Mouse (Mus musculus): ENCODE measurements around the gene Tekt1. TPM values are rescaled to one million over a fixed set of nuclear protein-coding genes. Genes with fewer than 3 reads are reported as not detected.

Tekt1 gene
- polyA plus RNA-seq, 1 experiment from 2014 or later, result 7.2 TPM

DNA sequence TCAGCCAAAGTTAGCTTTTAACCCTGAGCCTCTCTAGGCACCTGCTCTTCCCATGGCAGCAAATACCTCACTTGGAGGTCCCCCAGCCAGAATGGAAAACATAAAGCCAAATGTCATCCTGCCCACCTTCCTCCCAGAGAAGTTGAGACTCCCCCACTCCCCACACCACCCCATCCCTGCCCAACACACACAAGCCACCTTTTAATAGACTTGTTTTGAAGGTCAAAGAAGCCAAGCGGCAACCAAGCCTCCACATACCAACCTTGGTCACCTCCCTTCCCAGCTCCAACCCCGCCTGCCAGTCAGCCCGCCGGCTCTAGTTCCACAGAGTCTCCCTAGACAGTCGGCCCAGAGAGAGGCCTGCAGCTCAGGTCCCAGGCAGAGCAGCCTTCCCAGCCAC, 39.8 kb upstream of the Tekt1 start:
- WGBS, result 66% methylated on average over 5 of the region's 5 CpGs

GRCm38 (mm10) chr11:72401068-72401467, 38.8 kb upstream of the Tekt1 start:
- peak overlapping the region; percentile 30; the same call in 1 of the 2 replicates for H3K27ac ChIP-seq (replicated peaks)

More for the DNA sequence above, 39.8 kb upstream of the Tekt1 start:
- DNase-seq (ENCODE audit: low spot score), result no peak
- H3K27ac ChIP-seq (replicated peaks), result peak overlapping the region; percentile 52; the same call in 1 of the 2 replicates
- peaks cover 47% of the 10 kb centered on the region for H3K4me1 ChIP-seq
- no peaks in the 10 kb centered on the region for H3K9me3 ChIP-seq
- H3K4me3 ChIP-seq, result no peak overlapping the region
- peaks cover 6% of the 10 kb centered on the region; the same call in 1 of the 2 replicates for H3K27me3 ChIP-seq (replicated peaks; ENCODE audit: low read depth, poor library complexity, severe bottlenecking)
- peaks cover 19% of the 10 kb centered on the region for H3K36me3 ChIP-seq (replicated peaks)

DNA sequence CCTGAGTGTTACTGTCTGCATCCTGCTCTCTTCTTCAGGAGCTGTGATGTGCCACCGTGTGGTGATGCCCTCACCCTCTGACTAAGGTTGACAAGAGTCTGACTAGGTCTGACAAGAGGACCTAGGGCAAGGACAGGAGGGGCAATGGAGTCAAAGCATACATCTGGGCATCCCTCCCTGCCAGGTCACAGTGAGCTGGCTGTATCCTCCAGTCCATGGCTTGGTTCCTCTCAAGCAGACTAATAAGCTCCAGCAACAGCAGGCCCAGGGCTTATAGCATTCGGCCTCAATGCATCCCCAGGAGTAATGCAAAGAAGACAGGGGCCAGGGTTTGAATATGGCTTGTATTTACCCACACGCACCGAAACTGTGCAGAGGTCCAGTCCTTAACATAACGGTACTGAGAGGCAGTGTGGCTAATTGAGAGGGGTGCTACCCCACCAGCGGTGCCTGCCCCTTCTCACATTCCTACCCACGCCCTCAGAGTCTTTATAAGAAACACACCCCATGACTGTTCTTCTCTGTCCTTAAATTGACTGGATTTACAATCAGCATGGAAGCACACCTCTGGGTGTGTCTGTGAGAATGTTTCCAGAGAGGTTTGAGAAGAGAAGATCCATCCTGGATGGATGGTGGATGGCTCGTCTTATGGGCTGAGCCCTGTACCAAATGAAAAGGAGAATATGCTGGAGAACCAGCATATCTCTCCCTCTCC, 35.7 kb upstream of the Tekt1 start:
- Histone ChIP-seq H3K27me3 (replicated peaks; ENCODE audit: low read depth, poor library complexity, severe bottlenecking) (no peaks in the 10 kb centered on the region), H3K4me1 (peaks cover 49% of the 10 kb centered on the region), H3K36me3 (replicated peaks) (peaks cover 16% of the 10 kb centered on the region), H3K4me3 (no peak overlapping the region), H3K9me3 (no peaks in the 10 kb centered on the region), H3K27ac (replicated peaks) (no peak overlapping the region)
- DNase-seq (ENCODE audit: low spot score), result no peak
- WGBS, result 83% methylated on average over 8 of the region's 8 CpGs

More at GRCm38 (mm10) chr11:72401068-72401467, 38.8 kb upstream of the Tekt1 start:
- H3K9me3 ChIP-seq, result no peaks in the 10 kb centered on the region
- DNase-seq (ENCODE audit: low spot score), result no peak
- H3K36me3 ChIP-seq (replicated peaks), result peaks cover 19% of the 10 kb centered on the region
- H3K4me3 ChIP-seq, result no peak overlapping the region
- H3K4me1 ChIP-seq, result peaks cover 43% of the 10 kb centered on the region
- 81% methylated on average over 12 of the region's 12 CpGs for WGBS
- no peaks in the 10 kb centered on the region for H3K27me3 ChIP-seq (replicated peaks; ENCODE audit: low read depth, poor library complexity, severe bottlenecking)

GRCm38 (mm10) chr11:72397072-72397471, 34.8 kb upstream of the Tekt1 start:
- no peak for DNase-seq (ENCODE audit: low spot score)
- Histone ChIP-seq H3K4me3 (no peak overlapping the region), H3K4me1 (peaks cover 41% of the 10 kb centered on the region), H3K27ac (replicated peaks) (no peak overlapping the region), H3K9me3 (no peaks in the 10 kb centered on the region), H3K27me3 (replicated peaks; ENCODE audit: low read depth, poor library complexity, severe bottlenecking) (no peaks in the 10 kb centered on the region), H3K36me3 (replicated peaks) (peaks cover 16% of the 10 kb centered on the region)
- 89% methylated on average over 10 of the region's 10 CpGs for WGBS

DNA sequence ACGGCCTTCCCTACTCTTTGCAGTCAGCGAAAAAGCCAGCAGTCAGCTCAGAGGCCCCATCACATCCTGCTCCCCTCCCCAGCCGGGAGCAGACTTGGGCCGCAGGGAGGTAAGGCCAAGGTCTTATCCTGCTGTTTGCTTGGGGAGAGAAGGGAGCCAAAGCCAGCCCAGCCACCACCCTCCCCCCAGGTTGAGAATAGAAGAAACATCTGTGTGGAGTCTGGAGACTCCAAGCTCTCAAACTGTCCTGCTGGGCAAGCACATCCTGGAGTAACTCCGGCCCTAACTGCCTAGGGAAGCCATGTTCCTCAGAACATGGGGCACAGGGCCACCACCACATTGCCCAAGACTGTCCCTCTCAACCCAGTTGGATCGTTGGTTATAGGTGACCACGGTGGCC, 34.4 kb upstream of the Tekt1 start:
- H3K27me3 ChIP-seq (replicated peaks; ENCODE audit: low read depth, poor library complexity, severe bottlenecking), result no peaks in the 10 kb centered on the region
- H3K4me1 ChIP-seq, result peaks cover 36% of the 10 kb centered on the region
- no peak overlapping the region for H3K27ac ChIP-seq (replicated peaks)
- no peak for DNase-seq (ENCODE audit: low spot score)
- H3K36me3 ChIP-seq (replicated peaks), result peaks cover 16% of the 10 kb centered on the region
- no peaks in the 10 kb centered on the region for H3K9me3 ChIP-seq
- WGBS, result 82% methylated on average over 7 of the region's 7 CpGs
- no peak overlapping the region for H3K4me3 ChIP-seq

DNA sequence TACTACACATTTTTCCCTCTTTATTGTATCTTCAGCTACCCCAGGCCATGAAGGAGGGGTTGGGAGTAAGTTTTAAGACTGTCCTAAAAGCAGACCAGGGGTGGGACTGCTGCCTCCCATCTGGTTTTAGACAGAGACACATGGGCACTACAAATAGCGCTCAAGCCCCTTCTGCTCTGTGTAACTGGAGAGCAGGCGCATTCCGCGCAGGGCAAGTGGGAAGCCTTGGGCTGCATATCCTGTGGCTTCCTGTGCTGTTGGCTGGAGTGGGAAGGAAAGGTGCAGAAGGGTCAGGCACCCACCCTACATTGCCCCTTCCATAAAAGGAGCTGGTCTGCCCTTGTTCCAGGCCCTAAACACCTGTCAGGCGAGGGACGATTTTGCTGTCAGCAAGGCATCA, 33.4 kb upstream of the Tekt1 start:
- DNase-seq (ENCODE audit: low spot score), result peak; percentile 26
- H3K36me3 ChIP-seq (replicated peaks), result peaks cover 14% of the 10 kb centered on the region
- H3K4me1 ChIP-seq, result peaks cover 26% of the 10 kb centered on the region
- no peaks in the 10 kb centered on the region for H3K9me3 ChIP-seq
- no peaks in the 10 kb centered on the region for H3K27me3 ChIP-seq (replicated peaks; ENCODE audit: low read depth, poor library complexity, severe bottlenecking)
- H3K4me3 ChIP-seq, result no peak overlapping the region
- WGBS, result 69% methylated on average over 6 of the region's 6 CpGs
- no peak overlapping the region for H3K27ac ChIP-seq (replicated peaks)

- Histone ChIP-seq H3K4me3 (no peak overlapping the region), H3K27ac (replicated peaks) (no peak overlapping the region), H3K27me3 (replicated peaks; ENCODE audit: low read depth, poor library complexity, severe bottlenecking) (no peaks in the 10 kb centered on the region), H3K4me1 (peaks cover 22% of the 10 kb centered on the region), H3K36me3 (replicated peaks) (peaks cover 6% of the 10 kb centered on the region), H3K9me3 (no peaks in the 10 kb centered on the region)
- DNase-seq (ENCODE audit: low spot score), result no peak
- WGBS, result 79% methylated on average over 2 of the region's 2 CpGs
These were observed 32.5 kb upstream of the Tekt1 start for GRCm38 (mm10) chr11:72394694-72395093.

- H3K4me1 ChIP-seq, result peaks cover 22% of the 10 kb centered on the region
These were observed 31.4 kb upstream of the Tekt1 start for GRCm38 (mm10) chr11:72393669-72394068.

DNA sequence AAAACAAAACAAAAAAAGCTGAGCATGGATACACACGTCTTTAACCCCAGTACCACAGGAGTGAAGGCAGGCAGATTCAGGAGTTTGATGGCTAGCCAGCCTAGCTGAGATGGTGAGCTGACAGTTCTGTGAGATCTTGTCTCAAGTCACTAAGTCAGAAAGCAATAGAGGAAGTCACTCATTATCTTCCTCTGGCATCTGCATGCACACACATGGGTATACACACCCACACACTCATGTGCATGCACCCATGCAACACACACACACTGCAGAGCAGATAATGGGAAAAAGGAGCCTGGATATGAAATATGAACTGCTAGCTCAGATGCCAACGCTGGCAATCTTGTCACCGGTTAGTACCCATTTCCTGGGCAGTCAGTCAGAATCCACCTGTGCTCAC, 31.0 kb upstream of the Tekt1 start:
- 91% methylated on average over 3 of the region's 3 CpGs for WGBS
- no peak for DNase-seq (ENCODE audit: low spot score)
- H3K27me3 ChIP-seq (replicated peaks; ENCODE audit: low read depth, poor library complexity, severe bottlenecking), result no peaks in the 10 kb centered on the region
- peaks cover 23% of the 10 kb centered on the region for H3K4me1 ChIP-seq
- H3K9me3 ChIP-seq, result no peaks in the 10 kb centered on the region
- no peaks in the 10 kb centered on the region for H3K36me3 ChIP-seq (replicated peaks)
- no peak overlapping the region for H3K27ac ChIP-seq (replicated peaks)
- no peak overlapping the region for H3K4me3 ChIP-seq

More at GRCm38 (mm10) chr11:72393669-72394068, 31.4 kb upstream of the Tekt1 start:
- Histone ChIP-seq H3K4me3 (no peak overlapping the region), H3K36me3 (replicated peaks) (no peaks in the 10 kb centered on the region), H3K27me3 (replicated peaks; ENCODE audit: low read depth, poor library complexity, severe bottlenecking) (no peaks in the 10 kb centered on the region), H3K9me3 (no peaks in the 10 kb centered on the region), H3K27ac (replicated peaks) (no peak overlapping the region)
- peak; percentile 14 for DNase-seq (ENCODE audit: low spot score)
- 64% methylated on average over 5 of the region's 5 CpGs for WGBS

- H3K9me3 ChIP-seq, result no peaks in the 10 kb centered on the region
- no peak overlapping the region for H3K4me3 ChIP-seq
- H3K27me3 ChIP-seq (replicated peaks; ENCODE audit: low read depth, poor library complexity, severe bottlenecking), result no peaks in the 10 kb centered on the region
- 91% methylated on average over 13 of the region's 13 CpGs for WGBS
- H3K36me3 ChIP-seq (replicated peaks), result no peaks in the 10 kb centered on the region
- no peak overlapping the region for H3K27ac ChIP-seq (replicated peaks)
- H3K4me1 ChIP-seq, result peaks cover 17% of the 10 kb centered on the region
- no peak for DNase-seq (ENCODE audit: low spot score)
These were observed 28.9 kb upstream of the Tekt1 start for GRCm38 (mm10) chr11:72391181-72391580.

DNA sequence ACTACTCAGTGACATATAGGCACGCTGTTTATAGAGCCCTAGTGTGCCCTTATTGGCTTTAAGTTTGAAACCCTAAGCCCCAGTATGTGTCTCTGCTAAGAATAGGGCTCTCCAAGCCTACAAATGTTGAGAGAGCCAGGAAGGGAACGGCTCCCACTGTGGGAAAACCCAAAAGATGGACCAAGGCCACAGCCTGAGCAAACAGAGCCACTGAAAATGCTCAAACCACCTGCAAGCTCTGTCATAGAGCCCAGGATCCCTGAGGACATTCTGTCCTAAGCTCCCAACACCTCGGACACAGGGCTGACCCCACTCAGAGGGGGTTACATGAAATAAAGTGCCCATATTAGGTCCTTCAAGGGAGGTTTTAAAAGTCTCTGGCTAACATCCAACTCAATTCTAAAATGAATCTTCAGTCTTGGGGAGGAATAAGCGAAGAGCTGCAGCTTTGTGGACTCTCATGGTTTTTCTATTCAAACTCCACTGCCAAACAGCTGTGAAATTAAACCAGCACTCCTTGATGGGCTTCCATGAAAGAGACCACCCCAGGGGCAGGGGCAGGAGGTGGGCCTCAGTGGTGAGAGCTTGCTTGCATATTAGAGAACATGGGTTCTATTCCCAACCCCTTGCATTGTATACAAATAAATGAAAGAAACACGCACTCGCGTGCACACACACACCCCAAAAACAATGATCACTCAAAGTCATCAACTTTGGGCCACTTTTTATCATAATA, 27.3 kb upstream of the Tekt1 start:
- 91% methylated on average over 7 of the region's 7 CpGs for WGBS
- Histone ChIP-seq H3K36me3 (replicated peaks) (no peaks in the 10 kb centered on the region), H3K4me1 (peaks cover 8% of the 10 kb centered on the region; the same call in 1 of the 2 replicates), H3K27me3 (replicated peaks; ENCODE audit: low read depth, poor library complexity, severe bottlenecking) (no peaks in the 10 kb centered on the region), H3K9me3 (no peaks in the 10 kb centered on the region), H3K4me3 (no peak overlapping the region), H3K27ac (replicated peaks) (no peak overlapping the region)
- DNase-seq (ENCODE audit: low spot score), result no peak

GRCm38 (mm10) chr11:72388113-72388529, 25.9 kb upstream of the Tekt1 start:
- DNase-seq (ENCODE audit: low spot score), result no peak
- no peaks in the 10 kb centered on the region for H3K36me3 ChIP-seq (replicated peaks)
- WGBS, result 90% methylated on average over 6 of the region's 6 CpGs
- no peaks in the 10 kb centered on the region for H3K27me3 ChIP-seq (replicated peaks; ENCODE audit: low read depth, poor library complexity, severe bottlenecking)
- no peak overlapping the region for H3K4me3 ChIP-seq
- no peak overlapping the region for H3K27ac ChIP-seq (replicated peaks)
- no peaks in the 10 kb centered on the region for H3K9me3 ChIP-seq
- 0 out of 2 replicates have a peak, but pooled peaks cover 4% of the 10 kb centered on the region for H3K4me1 ChIP-seq

GRCm38 (mm10) chr11:72379351-72379750, 17.1 kb upstream of the Tekt1 start:
- Histone ChIP-seq H3K36me3 (replicated peaks) (no peaks in the 10 kb centered on the region), H3K27ac (replicated peaks) (no peak overlapping the region), H3K4me1 (peaks cover 19% of the 10 kb centered on the region), H3K4me3 (no peak overlapping the region), H3K9me3 (no peaks in the 10 kb centered on the region), H3K27me3 (replicated peaks; ENCODE audit: low read depth, poor library complexity, severe bottlenecking) (no peaks in the 10 kb centered on the region)
- no peak for DNase-seq (ENCODE audit: low spot score)
- WGBS, result 75% methylated on average over 4 of the region's 4 CpGs
